Mouse (Mus musculus): ENCODE results near the gene Zcchc14. TPM values are rescaled to one million over a fixed set of nuclear protein-coding genes. Genes with fewer than 3 reads are reported as not detected.

Gene Zcchc14
- total and polyA plus RNA-seq, 3 experiments: not detected

DNA sequence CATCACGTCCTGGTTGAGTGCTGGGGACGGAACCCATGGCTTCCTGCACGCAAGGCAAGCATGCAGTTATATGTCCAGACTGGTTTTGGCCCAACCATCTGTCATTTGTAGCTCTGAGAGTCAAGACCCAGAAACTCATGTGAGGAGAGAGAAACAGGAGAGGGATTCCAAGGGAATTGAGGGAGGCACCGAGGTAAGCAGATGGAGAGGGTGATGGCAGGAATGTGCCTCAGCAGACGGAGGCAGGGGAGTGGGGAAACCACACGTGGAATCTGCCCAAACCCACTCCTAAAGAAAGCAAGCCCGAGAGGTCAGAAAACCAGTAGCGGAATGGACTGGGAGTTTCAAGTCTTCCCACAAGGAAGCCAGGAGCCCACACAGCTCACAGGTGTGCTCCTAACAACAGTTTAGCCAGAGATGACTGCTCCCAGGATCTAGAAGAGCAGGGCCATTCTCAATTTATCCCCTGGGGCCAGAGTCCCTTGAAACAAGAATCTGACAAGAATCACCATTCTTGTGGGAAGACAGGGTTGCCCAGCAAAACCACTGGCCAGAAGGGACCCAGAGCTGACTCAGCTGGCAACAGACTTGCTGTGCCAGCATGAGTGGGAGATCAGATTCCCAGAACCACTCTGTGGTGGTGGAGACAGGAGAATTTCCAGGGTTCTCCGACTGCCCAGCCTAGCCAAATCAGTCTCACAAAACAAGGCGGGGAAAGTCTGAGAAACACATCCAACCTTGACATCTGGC, 30.6 kb upstream of the Zcchc14 start:
- Histone ChIP-seq H3K4me2 (ENCODE audit: insufficient read depth, low read depth, poor library complexity, severe bottlenecking) (no peak overlapping the region), H3K9me3 (replicated peaks; ENCODE audit: low read length) (no peaks in the 10 kb centered on the region), H3K79me2 (replicated peaks; ENCODE audit: control insufficient read depth, extremely low read depth, insufficient read depth, poor library complexity, severe bottlenecking) (no peaks in the 10 kb centered on the region), H3K4me1 (ENCODE audit: control insufficient read depth in 1 of 2, insufficient read depth in 2 of 2) (peaks cover 3 to 4% of the 10 kb centered on the region in 2 experiments; a peak in 2 of 4 replicates), H3K36me3 (replicated peaks in 1 of 2; ENCODE audit: control insufficient read depth in 1 of 2, insufficient read depth in 1 of 2, low read length in 1 of 2) (no peaks in the 10 kb centered on the region), H3K27ac (ENCODE audit: insufficient read depth, low read depth) (no peak overlapping the region), H3K4me3 (replicated peaks in 1 of 3; ENCODE audit: low read depth in 2 of 3, low read length in 2 of 3, poor library complexity in 1 of 3) (no peak overlapping the region), H3K9ac (ENCODE audit: insufficient read depth, low read depth) (no peak overlapping the region), H3K27me3 (replicated peaks) (peaks cover 47% of the 10 kb centered on the region)
- in situ Hi-C loops (cut with MboI; ENCODE audit: low pct_ligation_motif_present, low pct_unique_long_range_greater_than_20kb, low sequenced_read_pairs) (loop anchor here (10.0 kb wide), 1 partner anchor 138 kb away; the partner anchor contains the start of gene 1700018B08Rik), dilution Hi-C loops (cut with MboI; ENCODE audit: extremely low pct_ligation_motif_present, extremely low pct_unique_long_range_greater_than_20kb, low sequenced_read_pairs) (no loop called here)
- no peak for TF ChIP-seq CTCF (conservative IDR thresholded peaks at IDR 0.05 in 1 of 2, IDR thresholded peaks at IDR 0.05 in 1 of 2; ENCODE audit: low read depth in 2 of 2, low read length in 2 of 2)
- no peak for TF ChIP-seq USF2 (conservative IDR thresholded peaks at IDR 0.05; ENCODE audit: low read depth, low read length)
- TF ChIP-seq MYC (IDR thresholded peaks at IDR 0.05; ENCODE audit: low read depth, low read length): no peak
- TF ChIP-seq NRF1 (IDR thresholded peaks at IDR 0.05; ENCODE audit: low read depth, low read length): no peak
- no peak for TF ChIP-seq POLR2AphosphoS2 (IDR thresholded peaks at IDR 0.05; ENCODE audit: low read depth, low read length)
- no peak for TF ChIP-seq EP300 (IDR thresholded peaks at IDR 0.05; ENCODE audit: low read length)
- no peak for TF ChIP-seq JUND (conservative IDR thresholded peaks at IDR 0.05; ENCODE audit: low read depth, low read length)
- no peak for TF ChIP-seq ZC3H11A (IDR thresholded peaks at IDR 0.05; ENCODE audit: low read depth, low read length)
- TF ChIP-seq ZNF384 (IDR thresholded peaks at IDR 0.05; ENCODE audit: low read depth, low read length): no peak
- TF ChIP-seq GABPA (IDR thresholded peaks at IDR 0.05; ENCODE audit: insufficient replicate concordance, low read depth, low read length): no peak
- no peak for TF ChIP-seq BHLHE40 (IDR thresholded peaks at IDR 0.05; ENCODE audit: low read depth, low read length)
- no peak for TF ChIP-seq NELFE (IDR thresholded peaks at IDR 0.05; ENCODE audit: low read depth, low read length)
- no peak for TF ChIP-seq RAD21 (IDR thresholded peaks at IDR 0.05; ENCODE audit: low read depth, low read length)
- no peak for TF ChIP-seq MAX (IDR thresholded peaks at IDR 0.05; ENCODE audit: low read length)
- TF ChIP-seq UBTF (IDR thresholded peaks at IDR 0.05; ENCODE audit: low read depth, low read length): no peak
- no peak for TF ChIP-seq RCOR1 (conservative IDR thresholded peaks at IDR 0.05; ENCODE audit: low read depth, low read length)
- TF ChIP-seq CHD2 (IDR thresholded peaks at IDR 0.05; ENCODE audit: low read length): no peak
- no peak for DNase-seq (ENCODE audit: extremely low read depth)

- Histone ChIP-seq H3K27ac (ENCODE audit: insufficient read depth, low read depth) (no peak overlapping the region), H3K9ac (ENCODE audit: insufficient read depth, low read depth) (no peak overlapping the region), H3K79me2 (replicated peaks; ENCODE audit: control insufficient read depth, extremely low read depth, insufficient read depth, poor library complexity, severe bottlenecking) (no peaks in the 10 kb centered on the region), H3K36me3 (replicated peaks in 1 of 2; ENCODE audit: control insufficient read depth in 1 of 2, insufficient read depth in 1 of 2, low read length in 1 of 2) (no peaks in the 10 kb centered on the region), H3K9me3 (replicated peaks; ENCODE audit: low read length) (no peaks in the 10 kb centered on the region), H3K4me2 (ENCODE audit: insufficient read depth, low read depth, poor library complexity, severe bottlenecking) (no peak overlapping the region), H3K4me1 (ENCODE audit: control insufficient read depth in 1 of 2, insufficient read depth in 2 of 2) (peaks cover 3 to 4% of the 10 kb centered on the region in 2 experiments; a peak in 2 of 4 replicates), H3K27me3 (replicated peaks) (peaks cover 48% of the 10 kb centered on the region), H3K4me3 (replicated peaks in 1 of 3; ENCODE audit: low read depth in 2 of 3, low read length in 2 of 3, poor library complexity in 1 of 3) (no peak overlapping the region)
- in situ Hi-C loops (cut with MboI; ENCODE audit: low pct_ligation_motif_present, low pct_unique_long_range_greater_than_20kb, low sequenced_read_pairs) (loop anchor here (10.0 kb wide), 1 partner anchor 137 kb away; the partner anchor contains the start of gene 1700018B08Rik), dilution Hi-C loops (cut with MboI; ENCODE audit: extremely low pct_ligation_motif_present, extremely low pct_unique_long_range_greater_than_20kb, low sequenced_read_pairs) (no loop called here)
- TF ChIP-seq JUN (IDR thresholded peaks at IDR 0.05; ENCODE audit: insufficient read depth, low read depth, low read length) (no peak), BHLHE40 (IDR thresholded peaks at IDR 0.05; ENCODE audit: low read depth, low read length) (no peak), KAT2A (IDR thresholded peaks at IDR 0.05; ENCODE audit: insufficient replicate concordance, low read length) (no peak), USF1 (IDR thresholded peaks at IDR 0.05; ENCODE audit: low read depth, low read length) (no peak), NRF1 (IDR thresholded peaks at IDR 0.05; ENCODE audit: low read depth, low read length) (no peak), IRF4 (IDR thresholded peaks at IDR 0.05; ENCODE audit: low read depth, low read length) (no peak), SMC3 (IDR thresholded peaks at IDR 0.05; ENCODE audit: low read depth, low read length) (no peak), MAZ (IDR thresholded peaks at IDR 0.05; ENCODE audit: low read depth, low read length) (no peak), UBTF (IDR thresholded peaks at IDR 0.05; ENCODE audit: low read depth, low read length) (no peak), ZC3H11A (IDR thresholded peaks at IDR 0.05; ENCODE audit: low read depth, low read length) (no peak), CHD1 (IDR thresholded peaks at IDR 0.05; ENCODE audit: low read depth, low read length) (no peak), CHD2 (IDR thresholded peaks at IDR 0.05; ENCODE audit: low read length) (no peak), EP300 (IDR thresholded peaks at IDR 0.05; ENCODE audit: low read length) (no peak), MAFK (IDR thresholded peaks at IDR 0.05; ENCODE audit: insufficient replicate concordance, low read length) (no peak), ZNF384 (IDR thresholded peaks at IDR 0.05; ENCODE audit: low read depth, low read length) (no peak)
- DNase-seq (ENCODE audit: extremely low read depth): no peak
Observed at GRCm38 (mm10) chr8:121681457-121681856, 28.8 kb upstream of the Zcchc14 start.

Measured in CH12.LX (cell line).